Mouse (Mus musculus) stomach, embryonic 16.5 days (tissue): ENCODE results near the gene Sys1. TPM values are rescaled to one million over a fixed set of nuclear protein-coding genes. Genes with fewer than 3 reads are reported as not detected.

ENCODE experiments used
- ATAC-seq: fragments of 200-750 bp; cut with Nextera tagmentation; 2 replicates; pipeline ENCODE4 v1.8.0; 2017; ENCODE audit warnings: moderate number of reproducible peaks, moderate TSS enrichment; ENCODE audit not compliant: insufficient read depth, low FRiP score
- H3K27ac ChIP-seq: fragments of 300-500 bp; sonication (generic); 2 replicates; pipeline ENCODE4 v1.5.1; 2014; ENCODE audit warnings: low read length
- H3K27me3 ChIP-seq: fragments of 300-500 bp; sonication (generic); 2 replicates; pipeline ENCODE4 v1.6.1; 2014; ENCODE audit warnings: low read length, control low read depth, mixed read lengths; ENCODE audit not compliant: control insufficient read depth, insufficient read depth
- H3K36me3 ChIP-seq: fragments of 300-500 bp; sonication (generic); 2 replicates; pipeline ENCODE4 v1.6.1; 2014; ENCODE audit warnings: low read length; ENCODE audit not compliant: control insufficient read depth, insufficient read depth
- H3K4me1 ChIP-seq: fragments of 300-500 bp; sonication (generic); 2 replicates; pipeline ENCODE4 v1.6.1; 2014; ENCODE audit warnings: low read length, control low read depth, mixed read lengths; ENCODE audit not compliant: control insufficient read depth, insufficient read depth
- H3K4me2 ChIP-seq: fragments of 300-500 bp; sonication (generic); 2 replicates; pipeline ENCODE4 v1.6.1; 2014; ENCODE audit warnings: low read depth, low read length, mixed read lengths
- H3K4me3 ChIP-seq: fragments of 300-500 bp; sonication (generic); replicated peaks from 2 replicates; pipeline ENCODE4 v1.5.1; 2014; ENCODE audit warnings: mild to moderate bottlenecking, low read length
- H3K9ac ChIP-seq: fragments of 300-500 bp; sonication (generic); 2 replicates; pipeline ENCODE4 v1.6.1; 2014; ENCODE audit warnings: low read length
- H3K9me3 ChIP-seq: fragments of 300-500 bp; sonication (generic); replicated peaks from 2 replicates; pipeline ENCODE4 v1.6.1; 2016; ENCODE audit warnings: low read length, control low read depth; ENCODE audit not compliant: control insufficient read depth
- WGBS: fragments of 180-500 bp; shearing (Covaris S2); extraction: QIAGEN DNeasy Blood & Tissue Kit; methylation state at CpG from one replicate; pipeline ENCODE4 v1.1.7; 2014; 5-methylcytosine and 5-hydroxymethylcytosine counted together
- polyA plus RNA-seq: library from polyadenylated mRNA; unstranded; fragments of >200 nt; fragmentation: Nextera tagmentation; extraction: Ambion mirVana; gene quantifications from 2 replicates; pipeline ENCODE4 v1.2.1, GENCODE M21; 2015

The Sys1 gene
- polyA plus RNA-seq, 1 experiment from 2014 or later = 49.4 TPM

GRCm38 (mm10) chr2:164431676-164432465 is 24.9 kb upstream of the Sys1 start:
- H3K9me3 ChIP-seq = no peaks in the 10 kb centered on the region
- H3K9ac ChIP-seq = peak overlapping the region; percentile 63
- peaks cover 65% of the 10 kb centered on the region for H3K4me1 ChIP-seq
- peak overlapping the region; percentile 90 for H3K27ac ChIP-seq
- 0 out of 2 replicates have a peak overlapping the region, but pooled peaks have one; percentile 14 for H3K4me3 ChIP-seq
- no peaks in the 10 kb centered on the region for H3K27me3 ChIP-seq
- peak; percentile 37; the same call in 1 of the 2 replicates for ATAC-seq
- 41% methylated on average over 9 of the region's 9 CpGs for WGBS
- peak overlapping the region; percentile 43 for H3K4me2 ChIP-seq
- H3K36me3 ChIP-seq = peaks cover 10% of the 10 kb centered on the region; the same call in 1 of the 2 replicates

GRCm38 (mm10) chr2:164432541-164433191 is 24.1 kb upstream of the Sys1 start:
- Histone ChIP-seq H3K9ac (peak overlapping the region; percentile 63), H3K4me2 (peak overlapping the region; percentile 43), H3K9me3 (no peaks in the 10 kb centered on the region), H3K27me3 (no peaks in the 10 kb centered on the region), H3K27ac (peak overlapping the region; percentile 90), H3K4me1 (peaks cover 72% of the 10 kb centered on the region), H3K4me3 (peak overlapping the region; percentile 14), H3K36me3 (peaks cover 10% of the 10 kb centered on the region; the same call in 1 of the 2 replicates)
- 20% methylated on average over 22 of the region's 22 CpGs for WGBS
- ATAC-seq = no peak

- peak overlapping the region; percentile 14 for H3K4me3 ChIP-seq
- H3K4me1 ChIP-seq = peaks cover 75% of the 10 kb centered on the region
These were observed 23.4 kb upstream of the Sys1 start for GRCm38 (mm10) chr2:164433278-164433895.

GRCm38 (mm10) chr2:164434681-164435080 is 22.1 kb upstream of the Sys1 start:
- ATAC-seq = no peak
- Histone ChIP-seq H3K4me1 (peaks cover 85% of the 10 kb centered on the region), H3K4me3 (no peak overlapping the region), H3K27ac (peak overlapping the region; percentile 91), H3K9ac (no peak overlapping the region), H3K4me2 (0 out of 2 replicates have a peak overlapping the region, but pooled peaks have one; percentile 0), H3K27me3 (no peaks in the 10 kb centered on the region), H3K36me3 (no peaks in the 10 kb centered on the region), H3K9me3 (no peaks in the 10 kb centered on the region)
- 57% methylated on average over 3 of the region's 3 CpGs for WGBS

More at GRCm38 (mm10) chr2:164433278-164433895, 23.4 kb upstream of the Sys1 start:
- Histone ChIP-seq H3K9ac (peak overlapping the region; percentile 63), H3K27ac (peak overlapping the region; percentile 90), H3K9me3 (no peaks in the 10 kb centered on the region), H3K4me2 (peak overlapping the region; percentile 43), H3K27me3 (no peaks in the 10 kb centered on the region), H3K36me3 (peaks cover 6% of the 10 kb centered on the region; the same call in 1 of the 2 replicates)
- 54% methylated on average over 9 of the region's 9 CpGs for WGBS
- ATAC-seq = no peak

GRCm38 (mm10) chr2:164435216-164436090 is 21.3 kb upstream of the Sys1 start:
- WGBS = 28% methylated on average over 5 of the region's 5 CpGs
- ATAC-seq = no peak
- H3K9ac ChIP-seq = peak overlapping the region; percentile 22; the same call in 1 of the 2 replicates
- no peaks in the 10 kb centered on the region for H3K27me3 ChIP-seq
- H3K4me1 ChIP-seq = peaks cover 87% of the 10 kb centered on the region
- peak overlapping the region; percentile 91 for H3K27ac ChIP-seq
- peak overlapping the region; percentile 46 for H3K4me2 ChIP-seq
- no peaks in the 10 kb centered on the region for H3K9me3 ChIP-seq
- H3K36me3 ChIP-seq = no peaks in the 10 kb centered on the region
- no peak overlapping the region for H3K4me3 ChIP-seq

- WGBS = 24% methylated on average over 8 of the region's 8 CpGs
- 0 out of 2 replicates have a peak overlapping the region, but pooled peaks have one; percentile 12 for H3K4me3 ChIP-seq
- H3K27me3 ChIP-seq = no peaks in the 10 kb centered on the region
- peak overlapping the region; percentile 50 for H3K9ac ChIP-seq
- H3K9me3 ChIP-seq = no peaks in the 10 kb centered on the region
- no peak for ATAC-seq
- no peaks in the 10 kb centered on the region for H3K36me3 ChIP-seq
- peak overlapping the region; percentile 91 for H3K27ac ChIP-seq
- peaks cover 86% of the 10 kb centered on the region for H3K4me1 ChIP-seq
- H3K4me2 ChIP-seq = peak overlapping the region; percentile 46
These were observed 20.4 kb upstream of the Sys1 start for GRCm38 (mm10) chr2:164436215-164436913.

- Histone ChIP-seq H3K9ac (peak overlapping the region; percentile 50; the same call in 1 of the 2 replicates), H3K9me3 (no peaks in the 10 kb centered on the region), H3K4me3 (no peak overlapping the region), H3K27me3 (no peaks in the 10 kb centered on the region), H3K4me1 (peaks cover 86% of the 10 kb centered on the region), H3K27ac (peak overlapping the region; percentile 91), H3K36me3 (no peaks in the 10 kb centered on the region), H3K4me2 (peak overlapping the region; percentile 46)
- peak; percentile 26; the same call in 1 of the 2 replicates for ATAC-seq
- 40% methylated on average over 3 of the region's 3 CpGs for WGBS
These were observed 19.8 kb upstream of the Sys1 start for GRCm38 (mm10) chr2:164436961-164437360.

GRCm38 (mm10) chr2:164437710-164438109 is 19.1 kb upstream of the Sys1 start:
- Histone ChIP-seq H3K4me2 (peak overlapping the region; percentile 46), H3K9me3 (no peaks in the 10 kb centered on the region), H3K4me1 (peaks cover 80% of the 10 kb centered on the region), H3K27me3 (no peaks in the 10 kb centered on the region), H3K36me3 (no peaks in the 10 kb centered on the region), H3K9ac (peak overlapping the region; percentile 8; the same call in 1 of the 2 replicates), H3K27ac (peak overlapping the region; percentile 91), H3K4me3 (peak overlapping the region; percentile 12)
- ATAC-seq = no peak
- 45% methylated on average over 6 of the region's 6 CpGs for WGBS
